Mouse (Mus musculus) kidney, adult 2 months (tissue): ENCODE results near the gene Shtn1. TPM values are rescaled to one million over a fixed set of nuclear protein-coding genes. Genes with fewer than 3 reads are reported as not detected.

Experiments
- DNase-seq: peaks from one replicate; pipeline ENCODE4 v3.0.0; 2021
- H3K27ac ChIP-seq: fragments of 200-500 bp; 2 replicates; pipeline ENCODE4 v1.5.1; 2012; ENCODE audit warnings: low read depth, low read length, control low read depth, inconsistent platforms; ENCODE audit not compliant: insufficient read depth
- H3K27me3 ChIP-seq: fragments of 200-500 bp; replicated peaks from 2 replicates; pipeline ENCODE4 v1.6.1; 2012; ENCODE audit warnings: mild to moderate bottlenecking, moderate library complexity, low read length, inconsistent platforms; ENCODE audit not compliant: control insufficient read depth, insufficient read depth
- H3K36me3 ChIP-seq: fragments of 200-500 bp; 2 replicates; pipeline ENCODE4 v1.6.1; 2012; ENCODE audit warnings: mild to moderate bottlenecking, moderate library complexity, low read length, inconsistent platforms; ENCODE audit not compliant: control insufficient read depth, insufficient read depth
- H3K4me1 ChIP-seq: fragments of 200-500 bp; 2 replicates; pipeline ENCODE4 v1.6.1; 2011; ENCODE audit warnings: low read length; ENCODE audit not compliant: control insufficient read depth, insufficient read depth
- H3K4me3 ChIP-seq: fragments of 200-500 bp; 2 replicates; pipeline ENCODE4 v1.5.1; 2011; ENCODE audit warnings: mild to moderate bottlenecking, low read depth, low read length, control low read depth; ENCODE audit not compliant: insufficient read depth
- CTCF ChIP-seq: fragments of 200-500 bp; conservative IDR thresholded peaks from 2 replicates; pipeline ENCODE4 v1.5.1; 2011; ENCODE audit warnings: low read depth, mild to moderate bottlenecking, control low read depth, low read length, moderate library complexity, mixed read lengths; ENCODE audit not compliant: insufficient read depth, insufficient read length
- POLR2A ChIP-seq: fragments of 200-500 bp; IDR thresholded peaks from one replicate; pipeline ENCODE4 v1.6.1; 2011; ENCODE audit warnings: low read depth, low read length, control low read depth
- WGBS: fragments of 180-500 bp; shearing (Covaris S2); methylation state at CpG from one replicate; pipeline ENCODE4 v1.1.7; 2018; 5-methylcytosine and 5-hydroxymethylcytosine counted together
- polyA plus RNA-seq: library from polyadenylated mRNA; depleted of rRNA; stranded (reverse); fragments of >200 nt; gene quantifications from 2 replicates; pipeline ENCODE4 v1.2.3, GENCODE M21; 2012

Shtn1 gene
- polyA plus RNA-seq, 1 experiment, result 3.7 TPM

- Histone ChIP-seq H3K27ac (no peak overlapping the region), H3K27me3 (no peaks in the 10 kb centered on the region), H3K4me3 (no peak overlapping the region), H3K4me1 (peaks cover 8% of the 10 kb centered on the region; the same call in 1 of the 2 replicates), H3K36me3 (no peaks in the 10 kb centered on the region; the same call in 1 of the 2 replicates)
- no peak for DNase-seq
- TF ChIP-seq CTCF (no peak), POLR2A (no peak)
These were observed 54.3 kb downstream of the Shtn1 start for GRCm38 (mm10) chr19:59021644-59022043.

- H3K4me1 ChIP-seq, result no peaks in the 10 kb centered on the region
- no peak overlapping the region for H3K4me3 ChIP-seq
- WGBS, result 83% methylated on average over 5 of the region's 5 CpGs
- no peaks in the 10 kb centered on the region for H3K36me3 ChIP-seq
- H3K27me3 ChIP-seq, result no peaks in the 10 kb centered on the region
- no peak overlapping the region for H3K27ac ChIP-seq
- TF ChIP-seq POLR2A (no peak), CTCF (no peak)
- no peak for DNase-seq
These were observed 65.1 kb downstream of the Shtn1 start for GRCm38 (mm10) chr19:59010802-59011201.

DNA sequence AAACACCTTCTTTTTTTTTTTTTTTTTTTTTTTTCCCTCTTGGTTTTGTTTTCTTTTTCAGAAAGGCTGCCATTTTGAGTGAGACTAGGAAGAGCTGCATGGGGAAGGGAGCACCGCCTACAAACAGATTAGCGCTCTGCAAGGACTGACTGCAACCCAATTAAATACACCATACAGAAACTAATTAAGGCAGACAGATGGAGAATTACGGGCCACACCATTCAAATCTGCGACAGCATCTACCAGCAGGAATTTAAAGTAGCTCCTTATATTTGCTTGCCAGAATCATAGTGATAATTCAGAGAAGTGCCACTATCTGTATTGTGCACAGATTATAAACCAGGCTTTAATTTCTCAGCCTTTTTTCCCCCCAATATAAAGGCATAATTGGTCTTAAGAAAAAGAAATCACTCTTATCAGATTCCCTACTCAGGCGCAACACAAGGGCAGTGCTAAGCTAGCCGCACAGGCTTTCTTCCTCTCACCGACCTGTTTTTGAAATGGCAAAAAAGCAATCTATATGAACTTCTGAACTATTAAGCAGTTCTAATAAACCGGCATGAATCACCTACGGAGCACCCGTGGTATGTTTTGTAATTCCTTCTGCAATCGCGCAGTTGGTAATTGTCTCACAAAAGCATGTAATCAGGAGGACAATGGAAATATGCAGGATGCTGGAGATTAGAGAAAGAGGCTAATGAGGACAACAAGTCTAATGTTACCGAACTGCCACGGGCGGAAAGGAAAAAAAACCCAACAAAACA, 69.1 kb downstream of the Shtn1 start:
- H3K27me3 ChIP-seq, result no peaks in the 10 kb centered on the region
- 87% methylated on average over 15 of the region's 15 CpGs for WGBS
- H3K27ac ChIP-seq, result no peak overlapping the region
- TF ChIP-seq CTCF, result no peak
- TF ChIP-seq POLR2A, result no peak
- H3K36me3 ChIP-seq, result no peaks in the 10 kb centered on the region; the same call in none of the 2 replicates
- no peak overlapping the region for H3K4me3 ChIP-seq
- H3K4me1 ChIP-seq, result no peaks in the 10 kb centered on the region
- DNase-seq, result no peak

- TF ChIP-seq CTCF (no peak), POLR2A (no peak)
- Histone ChIP-seq H3K36me3 (no peaks in the 10 kb centered on the region; the same call in none of the 2 replicates), H3K4me1 (no peaks in the 10 kb centered on the region), H3K27me3 (no peaks in the 10 kb centered on the region), H3K4me3 (no peak overlapping the region), H3K27ac (no peak overlapping the region)
- WGBS, result 87% methylated on average over 6 of the region's 6 CpGs
- DNase-seq, result no peak
These were observed 73.1 kb downstream of the Shtn1 start for GRCm38 (mm10) chr19:59002827-59003226.

GRCm38 (mm10) chr19:58981571-58981970, 94.3 kb downstream of the Shtn1 start:
- DNase-seq, result no peak
- Histone ChIP-seq H3K4me3 (no peak overlapping the region), H3K4me1 (no peaks in the 10 kb centered on the region), H3K27me3 (no peaks in the 10 kb centered on the region), H3K27ac (no peak overlapping the region), H3K36me3 (no peaks in the 10 kb centered on the region)
- TF ChIP-seq POLR2A, result no peak
- TF ChIP-seq CTCF, result no peak
- WGBS, result 50% methylated on average over 9 of the region's 9 CpGs

DNA sequence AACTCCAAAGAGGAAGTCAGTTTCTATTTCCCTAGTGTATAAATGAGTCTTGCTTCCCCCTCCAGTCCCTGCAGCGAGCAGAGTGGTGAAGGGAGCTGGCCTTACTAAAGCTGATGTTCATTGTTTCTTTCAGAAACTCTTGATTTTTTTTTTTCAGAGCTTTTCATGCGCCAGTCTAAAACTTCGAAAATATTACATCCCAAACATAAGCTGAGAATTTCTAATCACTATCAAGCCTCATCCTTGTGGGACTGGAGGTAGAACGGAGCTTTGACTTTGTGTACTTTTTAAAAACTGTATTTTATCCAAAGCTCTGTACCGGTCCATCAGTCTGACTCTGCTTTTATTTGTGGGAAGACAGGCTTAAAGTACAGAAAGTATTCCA, 95.9 kb downstream of the Shtn1 start:
- DNase-seq, result no peak
- no peaks in the 10 kb centered on the region for H3K27me3 ChIP-seq
- H3K4me1 ChIP-seq, result no peaks in the 10 kb centered on the region
- no peak overlapping the region for H3K27ac ChIP-seq
- H3K4me3 ChIP-seq, result no peak overlapping the region
- no peak for TF ChIP-seq POLR2A
- no peak for TF ChIP-seq CTCF
- WGBS, result 79% methylated on average over 5 of the region's 5 CpGs
- H3K36me3 ChIP-seq, result no peaks in the 10 kb centered on the region

GRCm38 (mm10) chr19:58979436-58980055, 96.4 kb downstream of the Shtn1 start:
- TF ChIP-seq CTCF, result no peak
- no peak for TF ChIP-seq POLR2A
- Histone ChIP-seq H3K27ac (no peak overlapping the region), H3K4me1 (no peaks in the 10 kb centered on the region), H3K36me3 (no peaks in the 10 kb centered on the region), H3K27me3 (no peaks in the 10 kb centered on the region), H3K4me3 (no peak overlapping the region)
- DNase-seq, result no peak
- WGBS, result 64% methylated on average over 13 of the region's 13 CpGs
